Comparison of ENCODE assay signal across 9 mouse cellular contexts in the genomic region with DNA sequence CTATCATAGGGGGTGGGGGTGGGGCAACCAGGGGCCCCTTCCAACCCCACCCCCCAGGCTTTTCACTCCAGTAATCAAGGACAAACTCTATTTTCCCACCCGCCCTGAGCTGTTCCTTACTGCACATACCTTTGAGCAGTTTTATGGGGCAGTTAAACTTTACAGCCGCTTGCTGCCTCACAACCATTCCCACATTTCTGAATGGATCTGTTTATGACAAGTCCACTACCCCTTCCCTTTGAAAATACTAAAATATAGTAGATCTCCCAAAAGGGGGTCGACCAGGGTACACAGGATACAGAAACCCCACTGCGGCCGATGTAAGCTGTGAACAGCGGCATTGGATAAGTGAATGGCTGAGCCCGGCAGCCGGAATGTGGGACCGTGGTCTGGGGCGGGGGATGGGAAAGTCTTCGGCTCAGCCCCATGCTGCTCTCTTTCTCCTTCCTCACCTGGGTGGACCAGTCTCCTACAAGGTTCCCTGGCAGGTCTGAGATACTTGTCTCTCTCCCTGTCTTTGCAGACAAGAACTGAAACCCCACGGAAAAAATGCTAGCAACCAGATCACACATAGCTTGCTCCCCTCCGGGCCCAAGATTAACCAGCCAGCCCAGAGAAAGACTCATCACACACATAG. TPM values are rescaled to one million over a fixed set of nuclear protein-coding genes. Genes with fewer than 3 reads are reported as not detected.
A peak's percentile ranks its signal among the peaks of the same experiment; 100 is the strongest.
DNase-seq lines count a peak whose midpoint lies in the region; ATAC-seq and TF ChIP-seq lines count a peak whose summit lies in the region.
"Had no signal": no experiment of that assay in that cellular context is flagged by ENCODE, and none has a peak within 500 bp of the region (broad histone marks: within the 10 kb centered on the region; RNA-seq: fewer than 3 reads in every experiment).

No protein-coding gene starts in this region.

- WGBS in lung, postnatal 0 days: 16% methylated on average over 13 of the region's 13 CpGs
- WGBS in hindbrain, embryonic 15.5 days: 17% methylated on average over 13 of the region's 13 CpGs
- whole genome bisulfite sequencing in liver, embryonic 15.5 days (ENCODE audit: insufficient replicate concordance): 23% methylated on average over 13 of the region's 13 CpGs

- peak overlapping the region; percentile 39 for H3K4me2 ChIP-seq in lung, postnatal 0 days (replicated peaks; ENCODE audit: low read depth, low read length)
- H3K4me2 ChIP-seq in hindbrain, embryonic 15.5 days: peak overlapping the region; percentile 29; the same call in 1 of the 2 replicates
- peak overlapping the region; percentile 70 for H3K4me2 ChIP-seq in liver, embryonic 15.5 days

- TF ChIP-seq EP300 in lung, postnatal 0 days (IDR thresholded peaks at IDR 0.05): no peak

- TF ChIP-seq CTCF in lung, postnatal 0 days (IDR thresholded peaks at IDR 0.05): no peak

- no peak overlapping the region for H3K4me3 ChIP-seq in lung, postnatal 0 days (ENCODE audit: low read depth, low read length)
- no peak overlapping the region for H3K4me3 ChIP-seq in hindbrain, embryonic 15.5 days
- H3K4me3 ChIP-seq in liver, embryonic 15.5 days (replicated peaks): peak overlapping the region; percentile 60

- H3K9ac ChIP-seq in lung, postnatal 0 days (replicated peaks; ENCODE audit: low read depth): no peak overlapping the region
- no peak overlapping the region for H3K9ac ChIP-seq in hindbrain, embryonic 15.5 days
- peak overlapping the region; percentile 45 for H3K9ac ChIP-seq in liver, embryonic 15.5 days

- no peaks in the 10 kb centered on the region for H3K9me3 ChIP-seq in lung, postnatal 0 days (ENCODE audit: low read length)
- H3K9me3 ChIP-seq in hindbrain, embryonic 15.5 days: no peaks in the 10 kb centered on the region
- no peaks in the 10 kb centered on the region for H3K9me3 ChIP-seq in liver, embryonic 15.5 days (replicated peaks)

- no peaks in the 10 kb centered on the region for H3K36me3 ChIP-seq in lung, postnatal 0 days (ENCODE audit: insufficient read depth, low read length)
- H3K36me3 ChIP-seq in hindbrain, embryonic 15.5 days: no peaks in the 10 kb centered on the region
- no peaks in the 10 kb centered on the region for H3K36me3 ChIP-seq in liver, embryonic 15.5 days (replicated peaks)

- no peak overlapping the region for H3K27ac ChIP-seq in lung, postnatal 0 days (ENCODE audit: low read length)
- H3K27ac ChIP-seq in hindbrain, embryonic 15.5 days (replicated peaks): no peak overlapping the region
- H3K27ac ChIP-seq in liver, embryonic 15.5 days (replicated peaks): peak overlapping the region; percentile 30; the same call in 1 of the 2 replicates

- no peak for DNase-seq in lung, postnatal 0 days (ENCODE audit: low spot score)
- no peak for DNase-seq in lung, postnatal 25 days (ENCODE audit: low spot score)
- DNase-seq in thymus, postnatal 36 days: no peak
- DNase-seq in right cerebral cortex, postnatal 10 days (ENCODE audit: low spot score in 2 of 2): no peak
- DNase-seq in layer of hippocampus, adult 8-10 months (ENCODE audit: low spot score in 2 of 2): no peak

- 0 out of 2 replicates have a peak, but pooled peaks have one; percentile 25 for ATAC-seq in lung, postnatal 0 days
- ATAC-seq in hindbrain, embryonic 15.5 days (ENCODE audit: low FRiP score, low read depth): no peak
- ATAC-seq in liver, embryonic 15.5 days (ENCODE audit: insufficient read depth): peak; percentile 26
- ATAC-seq in megakaryocyte, adult 5-6 weeks (ENCODE audit: poor library complexity, severe bottlenecking): no peak
- ATAC-seq: inflammation-experienced regulatory T-cells, adult 6 months had no signal

- H3K4me1 ChIP-seq in lung, postnatal 0 days (ENCODE audit: insufficient read depth, low read depth, low read length): no peaks in the 10 kb centered on the region
- peaks cover 23% of the 10 kb centered on the region for H3K4me1 ChIP-seq in hindbrain, embryonic 15.5 days (replicated peaks)
- H3K4me1 ChIP-seq in liver, embryonic 15.5 days (replicated peaks): peaks cover 49% of the 10 kb centered on the region

- H3K27me3 ChIP-seq in lung, postnatal 0 days (replicated peaks; ENCODE audit: insufficient read depth, low read length): no peaks in the 10 kb centered on the region
- no peaks in the 10 kb centered on the region for H3K27me3 ChIP-seq in hindbrain, embryonic 15.5 days
- 0 out of 2 replicates have a peak, but pooled peaks cover 10% of the 10 kb centered on the region for H3K27me3 ChIP-seq in liver, embryonic 15.5 days

RNA-seq across cellular contexts. Expression of a gene that starts 36.6 kb away (rescaled TPM):
- polyA plus RNA-seq in lung, postnatal 0 days (2015; fragmentation: Nextera tagmentation; extraction: Ambion mirVana): 18.7 and 20.0 TPM in 2 replicates
- polyA plus RNA-seq in hindbrain, embryonic 15.5 days (2015; fragmentation: Nextera tagmentation; extraction: Ambion mirVana): 139 and 145 TPM in 2 replicates
- 4.8 and 5.6 TPM in 2 replicates for polyA plus RNA-seq in liver, embryonic 15.5 days (2015; fragmentation: Nextera tagmentation; extraction: Ambion mirVana)
- 0.62 TPM in 1 of 2 replicates, not detected in the other for total RNA-seq in megakaryocyte, adult 5-6 weeks (2015)
- total RNA-seq in megakaryocyte, adult 5-6 weeks (2017): 0.99 and 1.7 TPM in 2 replicates
- 100 to 1,000 TPM; 369 to 408 (median 383) TPM for total RNA-seq in layer of hippocampus, adult 8-10 months (2022)

Comparison
In these comparisons a context has a peak if more than half of its experiments do, and no peak if none do; other contexts are left out.
1. ATAC-seq: peak in lung, postnatal 0 days (single experiment) and liver, embryonic 15.5 days (single experiment); none in hindbrain, embryonic 15.5 days (single experiment) and megakaryocyte, adult 5-6 weeks (single experiment).
2. Peak in every context shown above with its lines, with median percentiles within 50 percentile points of each other: H3K4me2 ChIP-seq.